Mouse (Mus musculus): ENCODE data around the gene Acot8.

- TF ChIP-seq GATA1 (IDR thresholded peaks at IDR 0.05; ENCODE audit: borderline replicate concordance, low read length) (no peak), FLI1 (IDR thresholded peaks at IDR 0.05; ENCODE audit: low read length) (no peak)
Measured at GRCm38 (mm10) chr2:164803201-164803920, 1.3 kb downstream of the Acot8 start.
